ENCODE assay signal across 9 mouse cellular contexts in the genomic region with DNA sequence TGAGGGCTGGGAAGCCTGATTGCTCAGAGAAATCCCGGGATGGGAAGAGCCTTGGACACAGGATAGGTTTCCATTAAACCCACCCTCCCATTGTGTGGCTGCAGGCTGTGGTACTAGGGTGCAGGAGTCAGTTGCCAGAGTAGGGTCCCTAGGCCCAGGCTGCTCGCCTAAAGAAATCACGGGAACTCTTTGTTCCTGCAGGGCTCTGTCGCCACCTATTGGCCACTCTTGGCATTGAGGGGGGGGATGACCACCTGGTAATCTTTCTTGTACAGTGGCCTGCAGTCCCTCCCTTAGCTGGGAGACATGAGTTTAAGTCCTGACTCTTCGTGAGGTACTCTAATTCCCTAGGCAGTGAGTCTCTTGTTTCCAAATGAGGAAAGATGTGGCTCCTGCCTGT.
DNase-seq lines count a peak whose midpoint lies in the region; ATAC-seq and TF ChIP-seq lines count a peak whose summit lies in the region.
"Had no signal": no experiment of that assay in that cellular context is flagged by ENCODE, and none has a peak within 500 bp of the region (broad histone marks: within the 10 kb centered on the region; RNA-seq: fewer than 3 reads in every experiment).

No protein-coding gene starts in this region.

- DNase-seq in urinary bladder, adult 2 months (ENCODE audit: low spot score) = peak; percentile 39
- no peak for DNase-seq in urinary bladder, postnatal 10 days (ENCODE audit: low spot score)
- peak; percentile 31 to 62 for DNase-seq in cerebellum, adult 2 months
- DNase-seq in forebrain, postnatal 0 days = peak; percentile 83
- DNase-seq in liver, embryonic 13.5 days = peak; percentile 6
- peak; percentile 59 for DNase-seq in ovary, postnatal 36 days (ENCODE audit: low spot score)

- H3K4me2 ChIP-seq in forebrain, postnatal 0 days (ENCODE audit: low read depth) = no peak overlapping the region
- no peak overlapping the region for H3K4me2 ChIP-seq in intestine, embryonic 15.5 days (replicated peaks)
- H3K4me2 ChIP-seq in liver, embryonic 13.5 days = no peak overlapping the region
- H3K4me2 ChIP-seq: heart, embryonic 13.5 days had no signal

- no peaks in the 10 kb centered on the region for H3K36me3 ChIP-seq in forebrain, postnatal 0 days (ENCODE audit: insufficient read depth)
- 0 out of 2 replicates have a peak, but pooled peaks cover 5% of the 10 kb centered on the region for H3K36me3 ChIP-seq in intestine, embryonic 15.5 days
- H3K36me3 ChIP-seq in liver, embryonic 13.5 days = no peaks in the 10 kb centered on the region

- H3K9ac ChIP-seq in forebrain, postnatal 0 days = no peak overlapping the region
- no peak overlapping the region for H3K9ac ChIP-seq in intestine, embryonic 15.5 days
- H3K9ac ChIP-seq in liver, embryonic 13.5 days = no peak overlapping the region
- H3K9ac ChIP-seq: heart, embryonic 13.5 days had no signal

- no peak overlapping the region for H3K27ac ChIP-seq in cerebellum, adult 2 months (ENCODE audit: insufficient read depth, low read length)
- H3K27ac ChIP-seq in forebrain, postnatal 0 days (ENCODE audit: low read depth, low read length) = no peak overlapping the region
- no peak overlapping the region for H3K27ac ChIP-seq in intestine, embryonic 15.5 days
- H3K27ac ChIP-seq in liver, embryonic 13.5 days = no peak overlapping the region
- H3K27ac ChIP-seq: heart, embryonic 13.5 days had no signal

- WGBS in cerebellum, adult 2 months = 23% methylated on average over 5 of the region's 5 CpGs
- 12% methylated on average over 5 of the region's 5 CpGs for WGBS in forebrain, postnatal 0 days
- 20% methylated on average over 5 of the region's 5 CpGs for WGBS in intestine, embryonic 15.5 days
- WGBS in liver, embryonic 13.5 days (ENCODE audit: insufficient replicate concordance) = 12% methylated on average over 5 of the region's 5 CpGs

- ATAC-seq in forebrain, postnatal 0 days = peak; percentile 80
- ATAC-seq in intestine, embryonic 15.5 days = peak; percentile 52
- ATAC-seq in liver, embryonic 13.5 days (ENCODE audit: low read depth) = no peak
- no peak for ATAC-seq in erythroblast, adult 5-6 weeks (replicated peaks; ENCODE audit: low FRiP score, poor library complexity, severe bottlenecking)

- no peak for TF ChIP-seq POLR2A in cerebellum, adult 2 months (IDR thresholded peaks at IDR 0.05; ENCODE audit: borderline replicate concordance, insufficient read depth, low read length)

- no peaks in the 10 kb centered on the region for H3K4me1 ChIP-seq in cerebellum, adult 2 months (ENCODE audit: control insufficient read depth, insufficient read depth, low read length)
- H3K4me1 ChIP-seq in forebrain, postnatal 0 days (ENCODE audit: insufficient read depth) = no peaks in the 10 kb centered on the region
- no peaks in the 10 kb centered on the region for H3K4me1 ChIP-seq in intestine, embryonic 15.5 days (replicated peaks)
- H3K4me1 ChIP-seq in liver, embryonic 13.5 days (replicated peaks) = no peaks in the 10 kb centered on the region
- H3K4me1 ChIP-seq: heart, embryonic 13.5 days had no signal

- H3K9me3 ChIP-seq in forebrain, postnatal 0 days (ENCODE audit: low read length) = no peaks in the 10 kb centered on the region
- no peaks in the 10 kb centered on the region for H3K9me3 ChIP-seq in intestine, embryonic 15.5 days
- no peaks in the 10 kb centered on the region for H3K9me3 ChIP-seq in liver, embryonic 13.5 days (replicated peaks)
- H3K9me3 ChIP-seq: heart, embryonic 13.5 days had no signal

- peak; percentile 82 for TF ChIP-seq CTCF in cerebellum, adult 2 months (IDR thresholded peaks at IDR 0.05; ENCODE audit: borderline replicate concordance, insufficient read depth, low read depth, low read length)
- peak; percentile 93 for TF ChIP-seq CTCF in forebrain, postnatal 0 days (IDR thresholded peaks at IDR 0.05; ENCODE audit: low read depth)

- H3K4me3 ChIP-seq in cerebellum, adult 2 months (replicated peaks; ENCODE audit: insufficient read depth, low read depth, low read length) = no peak overlapping the region
- no peak overlapping the region for H3K4me3 ChIP-seq in forebrain, postnatal 0 days (ENCODE audit: low read depth, low read length)
- no peak overlapping the region for H3K4me3 ChIP-seq in intestine, embryonic 15.5 days (replicated peaks)
- H3K4me3 ChIP-seq in liver, embryonic 13.5 days (replicated peaks) = no peak overlapping the region
- H3K4me3 ChIP-seq: heart, embryonic 13.5 days had no signal

- no peaks in the 10 kb centered on the region for H3K27me3 ChIP-seq in cerebellum, adult 2 months (ENCODE audit: control insufficient read depth, insufficient read depth, low read length)
- no peaks in the 10 kb centered on the region for H3K27me3 ChIP-seq in forebrain, postnatal 0 days (ENCODE audit: insufficient read depth, low read length)
- H3K27me3 ChIP-seq in intestine, embryonic 15.5 days (replicated peaks) = no peaks in the 10 kb centered on the region
- H3K27me3 ChIP-seq in liver, embryonic 13.5 days = no peaks in the 10 kb centered on the region
- H3K27me3 ChIP-seq: heart, embryonic 13.5 days had no signal

Comparison
In these comparisons a context has a peak if more than half of its experiments do, and no peak if none do; other contexts are left out.
1. ATAC-seq: peak in forebrain, postnatal 0 days (single experiment) and intestine, embryonic 15.5 days (single experiment); none in liver, embryonic 13.5 days (single experiment) and erythroblast, adult 5-6 weeks (single experiment).